Mouse (Mus musculus): ENCODE results near the gene Ndufs8. TPM values are rescaled to one million over a fixed set of nuclear protein-coding genes. Genes with fewer than 3 reads are reported as not detected.
"Not testable (repeated sequence)": the region's sequence is repeated elsewhere in the genome, so short reads cannot be mapped to it uniquely, and the experiment has no call there.

The Ndufs8 gene
- 286 and 302 TPM in 2 replicates for polyA plus RNA-seq (2015; fragmentation: Nextera tagmentation; extraction: Ambion mirVana)

GRCm38 (mm10) chr19:3912337-3913204 is at the start of gene Ndufs8:
Ndufs8 (minus strand) TSS chr19:3912774.
- H3K4me3 ChIP-seq: peak within 1 kb of the TSS; percentile 58
- H3K27me3 ChIP-seq: no peaks in the 10 kb centered on the region
- peak within 1 kb of the TSS; percentile 84 for H3K27ac ChIP-seq (replicated peaks)
- H3K9me3 ChIP-seq: no peaks in the 10 kb centered on the region
- H3K4me2 ChIP-seq: peak within 1 kb of the TSS; percentile 79
- WGBS: under 1% methylated on average over 43 of the region's 43 CpGs
- peak within 1 kb of the TSS; percentile 75 for H3K9ac ChIP-seq
- peak; percentile 97 for ATAC-seq (ENCODE audit: low read depth)
- H3K36me3 ChIP-seq: peaks cover 32% of the 10 kb centered on the region
- H3K4me1 ChIP-seq (replicated peaks): peaks cover 28% of the 10 kb centered on the region

- H3K4me3 ChIP-seq; H3K4me1 ChIP-seq (replicated peaks); H3K9me3 ChIP-seq; H3K36me3 ChIP-seq; H3K4me2 ChIP-seq; H3K27ac ChIP-seq (replicated peaks); H3K27me3 ChIP-seq; H3K9ac ChIP-seq; ATAC-seq (ENCODE audit: low read depth): not testable (repeated sequence)
- WGBS: 92% methylated on average over 6 of the region's 6 CpGs
Observed at GRCm38 (mm10) chr19:3961805-3962204, 49.2 kb upstream of the Ndufs8 start.

- H3K4me2 ChIP-seq: no peak overlapping the region
- 85% methylated on average over 5 of the region's 5 CpGs for WGBS
- H3K36me3 ChIP-seq: no peaks in the 10 kb centered on the region
- no peak overlapping the region for H3K9ac ChIP-seq
- H3K27me3 ChIP-seq: no peaks in the 10 kb centered on the region
- no peak overlapping the region for H3K4me3 ChIP-seq
- H3K27ac ChIP-seq (replicated peaks): no peak overlapping the region
- no peak for ATAC-seq (ENCODE audit: low read depth)
- no peaks in the 10 kb centered on the region for H3K9me3 ChIP-seq
- no peaks in the 10 kb centered on the region for H3K4me1 ChIP-seq (replicated peaks)
Observed at GRCm38 (mm10) chr19:3960211-3960610, 47.6 kb upstream of the Ndufs8 start.

GRCm38 (mm10) chr19:3959030-3959429 is 46.5 kb upstream of the Ndufs8 start:
- no peak for ATAC-seq (ENCODE audit: low read depth)

GRCm38 (mm10) chr19:3958470-3958869 is 45.9 kb upstream of the Ndufs8 start, which contains the start of gene Aldh3b3:
Aldh3b3 (plus strand) TSS chr19:3958645.
- no peaks in the 10 kb centered on the region for H3K4me1 ChIP-seq (replicated peaks)
- no peaks in the 10 kb centered on the region for H3K36me3 ChIP-seq
- H3K27ac ChIP-seq (replicated peaks): no peak within 1 kb of the TSS
- 78% methylated on average over 4 of the region's 4 CpGs for WGBS
- H3K4me3 ChIP-seq: no peak within 1 kb of the TSS
- H3K27me3 ChIP-seq: no peaks in the 10 kb centered on the region
- ATAC-seq (ENCODE audit: low read depth): no peak
- H3K9me3 ChIP-seq: no peaks in the 10 kb centered on the region
- H3K9ac ChIP-seq: no peak within 1 kb of the TSS
- no peak within 1 kb of the TSS for H3K4me2 ChIP-seq

More at GRCm38 (mm10) chr19:3959030-3959429, 46.5 kb upstream of the Ndufs8 start:
- Histone ChIP-seq H3K4me1 (replicated peaks) (no peaks in the 10 kb centered on the region), H3K9me3 (no peaks in the 10 kb centered on the region), H3K4me3 (no peak overlapping the region), H3K36me3 (no peaks in the 10 kb centered on the region), H3K27me3 (no peaks in the 10 kb centered on the region), H3K9ac (no peak overlapping the region), H3K27ac (replicated peaks) (no peak overlapping the region), H3K4me2 (no peak overlapping the region)

GRCm38 (mm10) chr19:3957296-3958036 is 44.9 kb upstream of the Ndufs8 start:
- ATAC-seq (ENCODE audit: low read depth): not testable (repeated sequence)

GRCm38 (mm10) chr19:3955804-3956203 is 43.2 kb upstream of the Ndufs8 start:
- Histone ChIP-seq H3K4me1 (replicated peaks) (no peaks in the 10 kb centered on the region), H3K9ac (no peak overlapping the region), H3K9me3 (no peaks in the 10 kb centered on the region), H3K4me3 (no peak overlapping the region), H3K36me3 (no peaks in the 10 kb centered on the region), H3K4me2 (no peak overlapping the region), H3K27me3 (no peaks in the 10 kb centered on the region), H3K27ac (replicated peaks) (no peak overlapping the region)
- 60% methylated on average over 4 of the region's 4 CpGs for WGBS
- ATAC-seq (ENCODE audit: low read depth): no peak

More at GRCm38 (mm10) chr19:3957296-3958036, 44.9 kb upstream of the Ndufs8 start:
- H3K9ac ChIP-seq; H3K9me3 ChIP-seq; H3K27me3 ChIP-seq; H3K4me3 ChIP-seq; H3K4me1 ChIP-seq (replicated peaks); H3K4me2 ChIP-seq; H3K36me3 ChIP-seq; H3K27ac ChIP-seq (replicated peaks): not testable (repeated sequence)
- WGBS: 80% methylated on average over 5 of the region's 5 CpGs

GRCm38 (mm10) chr19:3955033-3955432 is 42.5 kb upstream of the Ndufs8 start:
- Histone ChIP-seq H3K4me1 (replicated peaks) (no peaks in the 10 kb centered on the region), H3K27me3 (no peaks in the 10 kb centered on the region), H3K9ac (no peak overlapping the region), H3K4me3 (no peak overlapping the region), H3K4me2 (no peak overlapping the region), H3K36me3 (no peaks in the 10 kb centered on the region), H3K9me3 (no peaks in the 10 kb centered on the region), H3K27ac (replicated peaks) (no peak overlapping the region)
- WGBS: 75% methylated on average over 3 of the region's 3 CpGs
- ATAC-seq (ENCODE audit: low read depth): no peak

GRCm38 (mm10) chr19:3952099-3952498 is 39.5 kb upstream of the Ndufs8 start:
- WGBS: 56% methylated on average over 1 of the region's 1 CpGs
- Histone ChIP-seq H3K27me3 (no peaks in the 10 kb centered on the region), H3K27ac (replicated peaks) (no peak overlapping the region), H3K4me2 (no peak overlapping the region), H3K9me3 (no peaks in the 10 kb centered on the region), H3K9ac (no peak overlapping the region), H3K4me3 (no peak overlapping the region), H3K4me1 (replicated peaks) (no peaks in the 10 kb centered on the region), H3K36me3 (no peaks in the 10 kb centered on the region)
- ATAC-seq (ENCODE audit: low read depth): no peak

- no peak overlapping the region for H3K9ac ChIP-seq
- H3K36me3 ChIP-seq: no peaks in the 10 kb centered on the region
- no peaks in the 10 kb centered on the region for H3K27me3 ChIP-seq
- H3K4me2 ChIP-seq: no peak overlapping the region
- H3K27ac ChIP-seq (replicated peaks): no peak overlapping the region
- H3K9me3 ChIP-seq: no peaks in the 10 kb centered on the region
- no peaks in the 10 kb centered on the region for H3K4me1 ChIP-seq (replicated peaks)
- no peak for ATAC-seq (ENCODE audit: low read depth)
- no peak overlapping the region for H3K4me3 ChIP-seq
Observed at GRCm38 (mm10) chr19:3951461-3951860, 38.9 kb upstream of the Ndufs8 start.

GRCm38 (mm10) chr19:3950331-3950730 is 37.8 kb upstream of the Ndufs8 start:
- Histone ChIP-seq H3K36me3 (no peaks in the 10 kb centered on the region), H3K9ac (no peak overlapping the region), H3K4me1 (replicated peaks) (no peaks in the 10 kb centered on the region), H3K4me2 (no peak overlapping the region), H3K27me3 (no peaks in the 10 kb centered on the region), H3K9me3 (no peaks in the 10 kb centered on the region), H3K4me3 (no peak overlapping the region), H3K27ac (replicated peaks) (no peak overlapping the region)
- ATAC-seq (ENCODE audit: low read depth): no peak
- 78% methylated on average over 3 of the region's 3 CpGs for WGBS

GRCm38 (mm10) chr19:3948546-3948945 is 36.0 kb upstream of the Ndufs8 start:
- H3K9me3 ChIP-seq: no peaks in the 10 kb centered on the region
- H3K4me2 ChIP-seq: no peak overlapping the region
- H3K27ac ChIP-seq (replicated peaks): no peak overlapping the region
- H3K4me3 ChIP-seq: no peak overlapping the region
- H3K36me3 ChIP-seq: no peaks in the 10 kb centered on the region
- H3K9ac ChIP-seq: no peak overlapping the region
- no peak for ATAC-seq (ENCODE audit: low read depth)
- no peaks in the 10 kb centered on the region for H3K4me1 ChIP-seq (replicated peaks)
- 73% methylated on average over 14 of the region's 14 CpGs for WGBS
- peaks cover 5% of the 10 kb centered on the region; the same call in 1 of the 2 replicates for H3K27me3 ChIP-seq

Data from neural tube, embryonic 13.5 days (tissue).